Mouse (Mus musculus): Measurements from ENCODE around the gene Ccr8.

The Ccr8 gene

GRCm38 (mm10) chr9:120091696-120092238 is at the start of gene Ccr8:
Ccr8 (plus strand) TSS chr9:120092114.
- no peak for DNase-seq (ENCODE audit: low read depth, low spot score)

- DNase-seq (ENCODE audit: low read depth, low spot score): peak; percentile 51
Measured at GRCm38 (mm10) chr9:120043115-120043514, 48.8 kb upstream of the Ccr8 start.

GRCm38 (mm10) chr9:120048495-120048894 is 43.4 kb upstream of the Ccr8 start:
- DNase-seq (ENCODE audit: low read depth, low spot score): no peak

GRCm38 (mm10) chr9:120049407-120049806 is 42.5 kb upstream of the Ccr8 start:
- peak; percentile 90 for DNase-seq (ENCODE audit: low read depth, low spot score)

- no peak for DNase-seq (ENCODE audit: low read depth, low spot score)
Measured at GRCm38 (mm10) chr9:120054545-120055277, 37.2 kb upstream of the Ccr8 start.

- DNase-seq (ENCODE audit: low read depth, low spot score): no peak
Measured at GRCm38 (mm10) chr9:120056201-120056600, 35.7 kb upstream of the Ccr8 start.

GRCm38 (mm10) chr9:120058730-120059129 is 33.2 kb upstream of the Ccr8 start:
- no peak for DNase-seq (ENCODE audit: low read depth, low spot score)

GRCm38 (mm10) chr9:120064317-120064716 is 27.6 kb upstream of the Ccr8 start:
- DNase-seq (ENCODE audit: low read depth, low spot score): peak; percentile 82

- DNase-seq (ENCODE audit: low read depth, low spot score): no peak
Measured at GRCm38 (mm10) chr9:120067609-120068008, 24.3 kb upstream of the Ccr8 start.

GRCm38 (mm10) chr9:120068047-120068446 is 23.9 kb upstream of the Ccr8 start:
- no peak for DNase-seq (ENCODE audit: low read depth, low spot score)

- no peak for DNase-seq (ENCODE audit: low read depth, low spot score)
Measured at GRCm38 (mm10) chr9:120069779-120070178, 22.1 kb upstream of the Ccr8 start, which contains the start of gene Cx3cr1. Cx3cr1 (minus strand) TSS chr9:120069879.

GRCm38 (mm10) chr9:120071251-120071650 is 20.7 kb upstream of the Ccr8 start:
- DNase-seq (ENCODE audit: low read depth, low spot score): no peak

GRCm38 (mm10) chr9:120073169-120073568 is 18.7 kb upstream of the Ccr8 start:
- peak; percentile 81 for DNase-seq (ENCODE audit: low read depth, low spot score)

- no peak for DNase-seq (ENCODE audit: low read depth, low spot score)
Measured at GRCm38 (mm10) chr9:120074516-120074915, 17.4 kb upstream of the Ccr8 start.

GRCm38 (mm10) chr9:120078241-120078640 is 13.7 kb upstream of the Ccr8 start:
- no peak for DNase-seq (ENCODE audit: low read depth, low spot score)

- no peak for DNase-seq (ENCODE audit: low read depth, low spot score)
Measured at GRCm38 (mm10) chr9:120079901-120080300, 12.0 kb upstream of the Ccr8 start.

- DNase-seq (ENCODE audit: low read depth, low spot score): peak; percentile 16
Measured at GRCm38 (mm10) chr9:120080546-120081108, 11.3 kb upstream of the Ccr8 start.

- peak; percentile 9 for DNase-seq (ENCODE audit: low read depth, low spot score)
Measured at GRCm38 (mm10) chr9:120081247-120081646, 10.7 kb upstream of the Ccr8 start.

- no peak for DNase-seq (ENCODE audit: low read depth, low spot score)
Measured at GRCm38 (mm10) chr9:120081967-120082366, 9.9 kb upstream of the Ccr8 start.

GRCm38 (mm10) chr9:120082691-120083090 is 9.2 kb upstream of the Ccr8 start:
- no peak for DNase-seq (ENCODE audit: low read depth, low spot score)

- no peak for DNase-seq (ENCODE audit: low read depth, low spot score)
Measured at GRCm38 (mm10) chr9:120083158-120083894, 8.6 kb upstream of the Ccr8 start.

- no peak for DNase-seq (ENCODE audit: low read depth, low spot score)
Measured at GRCm38 (mm10) chr9:120084406-120084805, 7.5 kb upstream of the Ccr8 start.

Measured in 3T3-L1 (cell line).